In genomic region chr13:43239790-43240216, GRCm38 (mm10) we compare ENCODE assay signal across 9 mouse cellular contexts.
DNase-seq lines count a peak whose midpoint lies in the region; ATAC-seq and TF ChIP-seq lines count a peak whose summit lies in the region.
"Had no signal": no experiment of that assay in that cellular context is flagged by ENCODE, and none has a peak within 500 bp of the region (broad histone marks: within the 10 kb centered on the region; RNA-seq: fewer than 3 reads in every experiment).

No protein-coding gene starts in this region.

- TF ChIP-seq CTCF in hindbrain, postnatal 0 days (IDR thresholded peaks at IDR 0.05; ENCODE audit: low read depth): no peak

- peaks cover 15% of the 10 kb centered on the region for H3K4me1 ChIP-seq in hindbrain, postnatal 0 days (ENCODE audit: insufficient read depth, low read length)
- H3K4me1 ChIP-seq in hindbrain, embryonic 13.5 days (replicated peaks): peaks cover 37% of the 10 kb centered on the region
- H3K4me1 ChIP-seq in hindbrain, embryonic 10.5 days (replicated peaks): peaks cover 27% of the 10 kb centered on the region; the same call in 1 of the 2 replicates

- no peaks in the 10 kb centered on the region for H3K36me3 ChIP-seq in hindbrain, postnatal 0 days (ENCODE audit: insufficient read depth, low read length)
- peaks cover 7% of the 10 kb centered on the region; the same call in 1 of the 2 replicates for H3K36me3 ChIP-seq in hindbrain, embryonic 13.5 days
- no peaks in the 10 kb centered on the region for H3K36me3 ChIP-seq in hindbrain, embryonic 10.5 days
- H3K36me3 ChIP-seq: hindbrain, embryonic 15.5 days had no signal

- peak; percentile 38 for DNase-seq in hindbrain, postnatal 0 days (ENCODE audit: low spot score)
- peak; percentile 62 for DNase-seq in MEL-GATA-1-ER (ENCODE audit: extremely low read depth, low read depth)
- DNase-seq in heart, adult 9 months (ENCODE audit: low spot score in 2 of 2): peak; percentile 63 to 66
- peak; percentile 71 for DNase-seq in lung, postnatal 25 days (ENCODE audit: low spot score)
- DNase-seq in hindbrain, embryonic 10.5 days (ENCODE audit: low spot score): no peak
- DNase-seq in cerebellum, postnatal 25 days: no peak

- H3K4me3 ChIP-seq in hindbrain, postnatal 0 days (ENCODE audit: low read length): no peak overlapping the region
- no peak overlapping the region for H3K4me3 ChIP-seq in hindbrain, embryonic 13.5 days
- no peak overlapping the region for H3K4me3 ChIP-seq in hindbrain, embryonic 10.5 days
- H3K4me3 ChIP-seq: hindbrain, embryonic 15.5 days had no signal

- no peak overlapping the region for H3K9ac ChIP-seq in hindbrain, postnatal 0 days (replicated peaks; ENCODE audit: low read length)
- H3K9ac ChIP-seq in hindbrain, embryonic 13.5 days: no peak overlapping the region
- H3K9ac ChIP-seq: hindbrain, embryonic 15.5 days had no signal

- ATAC-seq in hindbrain, postnatal 0 days: no peak
- ATAC-seq in hindbrain, embryonic 13.5 days (ENCODE audit: low FRiP score): no peak
- ATAC-seq in cerebellum, adult (ENCODE audit: insufficient number of reproducible peaks, low FRiP score, low TSS enrichment): no peak

- no peaks in the 10 kb centered on the region for H3K27me3 ChIP-seq in hindbrain, postnatal 0 days (ENCODE audit: insufficient read depth, low read length)
- H3K27me3 ChIP-seq in hindbrain, embryonic 13.5 days: no peaks in the 10 kb centered on the region
- H3K27me3 ChIP-seq in hindbrain, embryonic 10.5 days (ENCODE audit: insufficient read depth, poor library complexity, severe bottlenecking): no peaks in the 10 kb centered on the region
- H3K27me3 ChIP-seq: hindbrain, embryonic 15.5 days had no signal

- H3K9me3 ChIP-seq in hindbrain, postnatal 0 days (ENCODE audit: low read length): no peaks in the 10 kb centered on the region
- no peaks in the 10 kb centered on the region for H3K9me3 ChIP-seq in hindbrain, embryonic 13.5 days
- H3K9me3 ChIP-seq in hindbrain, embryonic 10.5 days: no peaks in the 10 kb centered on the region
- H3K9me3 ChIP-seq: hindbrain, embryonic 15.5 days had no signal

- H3K27ac ChIP-seq in hindbrain, postnatal 0 days: no peak overlapping the region
- H3K27ac ChIP-seq in hindbrain, embryonic 13.5 days: no peak overlapping the region
- H3K27ac ChIP-seq in hindbrain, embryonic 10.5 days: no peak overlapping the region
- H3K27ac ChIP-seq: hindbrain, embryonic 15.5 days had no signal

- no peak overlapping the region for H3K4me2 ChIP-seq in hindbrain, postnatal 0 days (ENCODE audit: low read depth, low read length)
- H3K4me2 ChIP-seq in hindbrain, embryonic 13.5 days: no peak overlapping the region
- H3K4me2 ChIP-seq: hindbrain, embryonic 15.5 days had no signal

- WGBS in hindbrain, postnatal 0 days: 59% methylated on average over 11 of the region's 11 CpGs
- 82% methylated on average over 11 of the region's 11 CpGs for WGBS in hindbrain, embryonic 13.5 days
- 93% methylated on average over 11 of the region's 11 CpGs for WGBS in hindbrain, embryonic 10.5 days

Comparison
In these comparisons a context has a peak if more than half of its experiments do, and no peak if none do; other contexts are left out.
1. DNase-seq: peak in hindbrain, postnatal 0 days (single experiment), MEL-GATA-1-ER (single experiment), heart, adult 9 months (2 of 2) and lung, postnatal 25 days (single experiment); none in hindbrain, embryonic 10.5 days (single experiment) and cerebellum, postnatal 25 days (0 of 2).